Mouse (Mus musculus): Measurements from ENCODE around the gene Vmn1r42.

- TF ChIP-seq CTCF (IDR thresholded peaks at IDR 0.05; ENCODE audit: low read depth, low read length), result no peak
- no peak for TF ChIP-seq POLR2A (IDR thresholded peaks at IDR 0.05; ENCODE audit: extremely low read depth, insufficient read depth, low read length)
These were observed 12.4 kb downstream of the Vmn1r42 start for GRCm38 (mm10) chr6:89863792-89864191.

All from liver, adult 2 months (tissue).